Mouse (Mus musculus): ENCODE measurements around the gene Zfp90. TPM values are rescaled to one million over a fixed set of nuclear protein-coding genes. Genes with fewer than 3 reads are reported as not detected.
"Not testable (repeated sequence)": the region's sequence is repeated elsewhere in the genome, so short reads cannot be mapped to it uniquely, and the experiment has no call there.

Zfp90 gene
- polyA plus RNA-seq, 1 experiment from 2014 or later, result 16.2 TPM

DNA sequence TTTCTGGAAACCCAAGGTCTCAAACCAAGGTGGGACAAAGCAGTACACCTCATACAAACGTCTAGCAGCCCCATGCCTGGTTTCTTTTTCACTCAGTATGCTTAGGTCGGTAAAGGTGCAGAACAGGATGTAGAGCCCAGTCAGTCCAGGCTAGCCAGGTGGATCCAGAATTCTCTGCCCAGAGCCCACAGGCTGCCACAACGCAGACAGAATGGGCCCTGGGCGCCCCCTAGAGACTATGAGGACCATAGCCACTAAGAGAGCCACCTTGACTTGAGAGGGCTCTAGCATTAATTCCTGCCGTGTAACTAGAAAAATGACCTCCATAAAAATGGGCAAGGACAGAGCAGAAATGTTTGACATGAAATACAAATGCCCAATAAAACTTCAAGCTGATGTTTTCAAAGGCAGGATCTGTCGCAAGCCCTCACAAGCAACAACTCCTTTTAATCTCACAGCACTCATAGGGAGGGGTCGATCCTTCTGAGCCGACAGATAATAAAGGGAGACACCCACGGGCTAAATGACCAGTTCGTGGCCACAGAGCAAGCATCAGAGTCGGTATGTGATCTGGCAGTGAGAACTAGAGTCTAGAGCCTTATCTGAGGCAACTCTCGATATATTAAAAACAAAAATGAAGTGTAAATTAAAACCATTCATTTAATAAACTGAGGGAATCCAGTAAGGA, 11.7 kb upstream of the Zfp90 start:
- Histone ChIP-seq H3K4me2 (no peak overlapping the region), H3K9me3 (no peaks in the 10 kb centered on the region), H3K27me3 (replicated peaks) (no peaks in the 10 kb centered on the region), H3K9ac (no peak overlapping the region), H3K36me3 (no peaks in the 10 kb centered on the region), H3K27ac (no peak overlapping the region), H3K4me1 (0 out of 2 replicates have a peak, but pooled peaks cover 6% of the 10 kb centered on the region), H3K4me3 (replicated peaks) (no peak overlapping the region)
- ATAC-seq (ENCODE audit: insufficient read depth, low FRiP score, low read depth), result no peak
- 32% methylated on average over 12 of the region's 12 CpGs for WGBS

- WGBS, result 29% methylated on average over 3 of the region's 3 CpGs
- 0 out of 2 replicates have a peak, but pooled peaks cover 6% of the 10 kb centered on the region for H3K4me1 ChIP-seq
- H3K27ac ChIP-seq, result no peak overlapping the region
- no peak overlapping the region for H3K4me2 ChIP-seq
- no peaks in the 10 kb centered on the region for H3K9me3 ChIP-seq
- H3K9ac ChIP-seq, result no peak overlapping the region
- no peaks in the 10 kb centered on the region for H3K27me3 ChIP-seq (replicated peaks)
- H3K36me3 ChIP-seq, result no peaks in the 10 kb centered on the region
- ATAC-seq (ENCODE audit: insufficient read depth, low FRiP score, low read depth), result 0 out of 2 replicates have a peak, but pooled peaks have one; percentile 37
- H3K4me3 ChIP-seq (replicated peaks), result no peak overlapping the region
These were observed 10.3 kb upstream of the Zfp90 start for GRCm38 (mm10) chr8:106404825-106405224.

DNA sequence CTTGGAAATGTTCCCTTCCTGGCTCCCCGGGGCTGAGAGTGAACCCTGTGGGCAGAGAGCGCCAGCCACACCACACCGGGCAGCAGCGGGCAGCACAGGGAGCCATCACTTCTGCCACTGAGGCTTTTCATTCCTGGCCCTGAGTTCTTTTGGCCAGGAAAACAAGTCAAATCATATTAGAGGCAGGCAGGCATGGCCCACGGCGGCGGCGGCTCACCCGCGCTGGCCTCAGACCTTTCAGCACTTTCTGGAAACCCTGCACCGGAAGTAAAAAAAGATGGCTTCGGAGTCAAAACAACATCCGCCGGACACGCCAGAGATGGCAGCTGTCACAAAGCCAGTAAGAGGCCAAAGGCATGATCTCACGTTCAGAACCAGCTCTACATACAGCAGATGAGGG, 9.3 kb upstream of the Zfp90 start:
- Histone ChIP-seq H3K27ac (peak overlapping the region; percentile 19; the same call in 1 of the 2 replicates), H3K36me3 (no peaks in the 10 kb centered on the region), H3K9ac (no peak overlapping the region), H3K4me1 (no peaks in the 10 kb centered on the region), H3K4me2 (no peak overlapping the region), H3K27me3 (replicated peaks) (no peaks in the 10 kb centered on the region), H3K4me3 (replicated peaks) (no peak overlapping the region), H3K9me3 (no peaks in the 10 kb centered on the region)
- WGBS, result 69% methylated on average over 16 of the region's 16 CpGs
- ATAC-seq (ENCODE audit: insufficient read depth, low FRiP score, low read depth), result no peak

- H3K4me2 ChIP-seq, result no peak overlapping the region
- no peaks in the 10 kb centered on the region for H3K27me3 ChIP-seq (replicated peaks)
- WGBS, result 54% methylated on average over 7 of the region's 7 CpGs
- H3K4me1 ChIP-seq, result no peaks in the 10 kb centered on the region
- no peak overlapping the region for H3K9ac ChIP-seq
- H3K9me3 ChIP-seq, result no peaks in the 10 kb centered on the region
- no peak for ATAC-seq (ENCODE audit: insufficient read depth, low FRiP score, low read depth)
- no peak overlapping the region for H3K27ac ChIP-seq
- no peak overlapping the region for H3K4me3 ChIP-seq (replicated peaks)
- no peaks in the 10 kb centered on the region for H3K36me3 ChIP-seq
These were observed 5.1 kb upstream of the Zfp90 start for GRCm38 (mm10) chr8:106410055-106410454.

DNA sequence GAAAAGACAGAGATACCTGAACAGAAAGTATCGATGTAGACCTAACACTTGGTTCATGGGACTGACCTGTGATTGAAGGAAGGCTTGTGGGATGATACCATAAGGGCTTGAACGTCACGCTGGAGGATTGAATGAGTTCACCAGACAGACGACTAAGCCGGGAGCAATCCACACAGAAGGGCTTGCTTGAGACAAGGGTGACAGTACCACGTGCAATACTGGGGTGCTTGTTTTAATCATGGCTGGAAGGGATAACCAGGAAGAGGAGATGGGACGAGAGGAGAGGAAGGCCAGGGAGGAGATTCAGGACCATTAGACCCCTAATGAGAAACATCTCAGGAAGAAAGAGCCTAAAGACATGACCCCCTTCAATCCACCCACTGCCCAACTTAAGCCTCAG, 4.6 kb upstream of the Zfp90 start:
- 68% methylated on average over 7 of the region's 7 CpGs for WGBS
- no peak for ATAC-seq (ENCODE audit: insufficient read depth, low FRiP score, low read depth)

DNA sequence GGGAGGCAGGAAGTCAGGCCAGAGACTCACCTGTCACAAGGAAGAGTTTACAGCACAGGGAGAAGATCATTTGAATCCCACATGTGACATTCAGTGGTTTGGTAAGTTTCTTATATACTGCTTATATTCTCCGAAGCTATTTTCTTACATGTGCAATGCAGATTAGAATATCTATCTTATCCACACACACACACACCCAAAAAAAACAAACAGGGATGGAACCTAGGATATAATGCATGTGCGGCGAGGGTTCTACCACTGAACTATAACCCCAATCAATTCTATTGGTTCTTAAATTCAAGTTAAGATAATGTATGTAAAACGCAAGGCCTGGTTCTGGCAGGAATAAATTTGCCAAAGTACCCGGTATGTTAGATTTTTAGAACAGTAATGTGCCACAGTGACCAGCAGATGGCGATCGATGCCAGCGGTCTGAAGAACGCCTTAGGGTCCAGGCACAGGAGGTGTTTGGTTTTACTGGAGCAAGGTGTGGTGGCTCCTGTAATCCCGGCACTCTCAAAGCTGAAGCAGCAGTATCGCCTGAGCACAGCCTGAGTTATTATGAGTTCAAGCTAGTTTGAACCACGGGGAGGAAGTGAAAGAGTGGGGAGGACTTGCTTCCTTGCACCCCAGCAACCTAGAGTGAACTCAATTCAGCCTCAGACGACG, 3.2 kb upstream of the Zfp90 start:
- no peak overlapping the region for H3K4me3 ChIP-seq (replicated peaks)
- H3K9me3 ChIP-seq, result no peaks in the 10 kb centered on the region
- H3K4me1 ChIP-seq, result peaks cover 9% of the 10 kb centered on the region; the same call in 1 of the 2 replicates
- H3K27me3 ChIP-seq (replicated peaks), result no peaks in the 10 kb centered on the region
- no peaks in the 10 kb centered on the region for H3K36me3 ChIP-seq
- no peak for ATAC-seq (ENCODE audit: insufficient read depth, low FRiP score, low read depth)
- no peak overlapping the region for H3K27ac ChIP-seq
- H3K4me2 ChIP-seq, result no peak overlapping the region
- 18% methylated on average over 14 of the region's 14 CpGs for WGBS
- H3K9ac ChIP-seq, result no peak overlapping the region

More for the DNA sequence above, 4.6 kb upstream of the Zfp90 start:
- H3K4me1 ChIP-seq, result no peaks in the 10 kb centered on the region
- H3K36me3 ChIP-seq, result no peaks in the 10 kb centered on the region
- H3K27ac ChIP-seq, result no peak overlapping the region
- H3K4me2 ChIP-seq, result no peak overlapping the region
- no peak overlapping the region for H3K9ac ChIP-seq
- no peak overlapping the region for H3K4me3 ChIP-seq (replicated peaks)
- no peaks in the 10 kb centered on the region for H3K27me3 ChIP-seq (replicated peaks)
- H3K9me3 ChIP-seq, result no peaks in the 10 kb centered on the region

DNA sequence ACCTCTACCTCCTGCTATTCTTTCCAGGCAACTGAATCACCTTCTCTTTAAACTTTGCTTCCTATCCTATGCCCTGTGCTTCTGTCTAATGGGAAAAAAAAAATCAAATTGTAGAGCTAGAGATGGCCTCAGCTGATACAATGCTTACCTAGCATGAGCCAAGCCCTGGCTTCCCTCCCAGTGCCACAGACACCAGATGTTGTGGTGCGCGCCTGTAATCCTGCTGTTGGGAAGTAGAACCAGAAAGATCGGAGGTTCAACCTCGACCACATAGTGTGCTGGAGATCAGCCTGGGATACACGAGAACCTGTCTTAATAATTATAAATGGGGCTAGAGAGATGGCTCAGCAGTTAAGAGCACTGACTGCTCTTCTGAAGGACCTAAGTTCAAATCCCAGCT, 2.6 kb downstream of the Zfp90 start:
- no peak overlapping the region for H3K9ac ChIP-seq
- peaks cover 9% of the 10 kb centered on the region; the same call in 1 of the 2 replicates for H3K4me1 ChIP-seq
- no peak overlapping the region for H3K27ac ChIP-seq
- 95% methylated on average over 5 of the region's 5 CpGs for WGBS
- H3K4me3 ChIP-seq (replicated peaks), result no peak overlapping the region
- H3K4me2 ChIP-seq, result no peak overlapping the region
- peaks cover 43% of the 10 kb centered on the region for H3K36me3 ChIP-seq
- H3K9me3 ChIP-seq, result no peaks in the 10 kb centered on the region
- ATAC-seq (ENCODE audit: insufficient read depth, low FRiP score, low read depth), result no peak
- no peaks in the 10 kb centered on the region for H3K27me3 ChIP-seq (replicated peaks)

DNA sequence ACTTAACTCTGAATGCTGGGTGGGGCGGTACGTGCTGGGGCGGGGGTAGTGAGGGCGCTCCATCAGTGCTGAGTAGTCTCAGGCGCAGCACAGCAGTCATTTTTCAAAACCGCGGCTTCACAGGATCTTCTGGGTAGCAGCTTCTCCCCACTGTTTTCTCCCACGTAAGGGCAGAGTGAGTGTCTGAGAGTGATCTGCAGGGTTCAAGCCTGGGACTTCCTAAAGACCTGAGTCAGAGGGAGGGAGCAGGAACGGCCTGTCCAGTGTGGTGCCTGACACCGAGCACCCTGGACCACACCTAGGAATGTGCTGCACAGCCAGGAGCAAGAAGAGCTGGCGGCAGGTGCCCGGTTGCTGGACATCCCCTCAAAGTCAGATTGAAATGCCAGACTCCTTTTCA, 16.0 kb downstream of the Zfp90 start:
- Histone ChIP-seq H3K4me3 (replicated peaks) (no peak overlapping the region), H3K9ac (no peak overlapping the region), H3K36me3 (peaks cover 13% of the 10 kb centered on the region), H3K4me2 (0 out of 2 replicates have a peak overlapping the region, but pooled peaks have one; percentile 21), H3K4me1 (0 out of 2 replicates have a peak, but pooled peaks cover 10% of the 10 kb centered on the region), H3K27ac (no peak overlapping the region), H3K27me3 (replicated peaks) (no peaks in the 10 kb centered on the region), H3K9me3 (peaks cover 4% of the 10 kb centered on the region; the same call in 1 of the 2 replicates)
- peak; percentile 53; the same call in 1 of the 2 replicates for ATAC-seq (ENCODE audit: insufficient read depth, low FRiP score, low read depth)
- 16% methylated on average over 12 of the region's 12 CpGs for WGBS

GRCm38 (mm10) chr8:106431952-106432351, 16.8 kb downstream of the Zfp90 start:
- H3K4me1 ChIP-seq; H3K27ac ChIP-seq; ATAC-seq (ENCODE audit: insufficient read depth, low FRiP score, low read depth); H3K36me3 ChIP-seq; H3K4me3 ChIP-seq (replicated peaks); H3K9me3 ChIP-seq; H3K9ac ChIP-seq; H3K27me3 ChIP-seq (replicated peaks); H3K4me2 ChIP-seq: not testable (repeated sequence)
- WGBS, result 59% methylated on average over 10 of the region's 10 CpGs

- H3K4me2 ChIP-seq, result peak overlapping the region; percentile 53
- H3K9ac ChIP-seq, result no peak overlapping the region
- WGBS, result 6% methylated on average over 20 of the region's 20 CpGs
- ATAC-seq (ENCODE audit: insufficient read depth, low FRiP score, low read depth), result no peak
- peak overlapping the region; percentile 35 for H3K4me3 ChIP-seq (replicated peaks)
- no peak overlapping the region for H3K27ac ChIP-seq
- 0 out of 2 replicates have a peak, but pooled peaks cover 10% of the 10 kb centered on the region for H3K4me1 ChIP-seq
- H3K9me3 ChIP-seq, result no peaks in the 10 kb centered on the region
- H3K27me3 ChIP-seq (replicated peaks), result no peaks in the 10 kb centered on the region
- 0 out of 2 replicates have a peak, but pooled peaks cover 3% of the 10 kb centered on the region for H3K36me3 ChIP-seq
These were observed 17.9 kb downstream of the Zfp90 start for GRCm38 (mm10) chr8:106432954-106433570.

DNA sequence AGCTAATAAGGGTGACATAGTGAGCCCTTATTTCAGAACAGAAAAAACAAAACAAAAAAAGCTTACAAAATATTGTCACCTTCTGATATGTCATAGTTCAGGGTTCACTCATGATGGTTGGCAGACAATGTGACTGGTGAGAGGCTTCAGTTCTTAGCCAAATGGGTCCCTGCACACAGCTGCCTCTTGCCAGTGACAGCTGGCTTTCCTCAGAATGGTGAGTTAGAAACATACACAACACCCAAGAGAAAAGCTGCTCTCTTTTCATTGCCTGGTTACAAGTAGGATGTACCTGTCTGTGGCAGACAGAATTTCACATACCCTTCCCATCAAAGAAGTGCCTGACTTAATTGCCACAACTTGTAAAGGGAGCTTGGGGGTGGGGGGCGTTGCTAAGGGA, 18.5 kb downstream of the Zfp90 start:
- H3K27ac ChIP-seq, result no peak overlapping the region
- H3K4me2 ChIP-seq, result peak overlapping the region; percentile 53; the same call in 1 of the 2 replicates
- no peak overlapping the region for H3K4me3 ChIP-seq (replicated peaks)
- no peaks in the 10 kb centered on the region for H3K9me3 ChIP-seq
- WGBS, result 40% methylated on average over 1 of the region's 1 CpGs
- H3K4me1 ChIP-seq, result 0 out of 2 replicates have a peak, but pooled peaks cover 10% of the 10 kb centered on the region
- H3K36me3 ChIP-seq, result no peaks in the 10 kb centered on the region
- ATAC-seq (ENCODE audit: insufficient read depth, low FRiP score, low read depth), result no peak
- no peak overlapping the region for H3K9ac ChIP-seq
- no peaks in the 10 kb centered on the region for H3K27me3 ChIP-seq (replicated peaks)

- Histone ChIP-seq H3K27me3 (replicated peaks) (no peaks in the 10 kb centered on the region), H3K36me3 (no peaks in the 10 kb centered on the region), H3K4me2 (no peak overlapping the region), H3K4me1 (0 out of 2 replicates have a peak, but pooled peaks cover 6% of the 10 kb centered on the region), H3K27ac (no peak overlapping the region), H3K9me3 (no peaks in the 10 kb centered on the region), H3K9ac (no peak overlapping the region), H3K4me3 (replicated peaks) (no peak overlapping the region)
- 33% methylated on average over 3 of the region's 3 CpGs for WGBS
- no peak for ATAC-seq (ENCODE audit: insufficient read depth, low FRiP score, low read depth)
These were observed 22.7 kb downstream of the Zfp90 start for GRCm38 (mm10) chr8:106437781-106438180.

Measured in stomach, embryonic 15.5 days (tissue).